Mouse (Mus musculus): ENCODE measurements around the gene Il2rb.

GRCm38 (mm10) chr15:78505541-78505940, 10.5 kb upstream of the Il2rb start:
- TF ChIP-seq CTCF (IDR thresholded peaks at IDR 0.05; ENCODE audit: low read depth) (no peak), EP300 (optimal IDR thresholded peaks at IDR 0.05) (no peak)

Measured in stomach, postnatal 0 days (tissue).